Mouse (Mus musculus) heart, adult 2 months (tissue): ENCODE measurements around the gene Acot6. TPM values are rescaled to one million over a fixed set of nuclear protein-coding genes. Genes with fewer than 3 reads are reported as not detected.
"Not testable (repeated sequence)": the region's sequence is repeated elsewhere in the genome, so short reads cannot be mapped to it uniquely, and the experiment has no call there.

ENCODE experiments used
- DNase-seq, 2 experiments: peaks; one replicate each; pipeline ENCODE4 v3.0.0; 2021
- H3K27ac ChIP-seq: fragments of 200-600 bp; 2 replicates; pipeline ENCODE4 v1.8.1; 2022
- H3K27me3 ChIP-seq: fragments of 200-500 bp; 2 replicates; pipeline ENCODE4 v1.6.1; 2012; ENCODE audit warnings: mild to moderate bottlenecking, low read length, inconsistent platforms, mixed read lengths; ENCODE audit not compliant: control insufficient read depth, insufficient read depth
- H3K36me3 ChIP-seq: fragments of 200-500 bp; 2 replicates; pipeline ENCODE4 v1.6.1; 2012; ENCODE audit warnings: low read length, inconsistent platforms; ENCODE audit not compliant: control insufficient read depth, insufficient read depth
- H3K4me1 ChIP-seq: fragments of 200-500 bp; 2 replicates; pipeline ENCODE4 v1.6.1; 2011; ENCODE audit warnings: low read length; ENCODE audit not compliant: control insufficient read depth, insufficient read depth
- H3K4me3 ChIP-seq: fragments of 200-600 bp; 2 replicates; pipeline ENCODE4 v1.8.1; 2022
- H3K79me2 ChIP-seq: fragments of 200-500 bp; replicated peaks from 2 replicates; pipeline ENCODE4 v1.6.1; 2012; ENCODE audit warnings: mild to moderate bottlenecking, inconsistent platforms, low read length, moderate library complexity, mixed read lengths; ENCODE audit not compliant: control insufficient read depth, insufficient read depth
- H3K9ac ChIP-seq: fragments of 200-500 bp; 2 replicates; pipeline ENCODE4 v1.6.1; 2012; ENCODE audit warnings: low read depth, mild to moderate bottlenecking, control low read depth, inconsistent platforms, low read length, mixed read lengths
- CTCF ChIP-seq: fragments of 200-600 bp; IDR thresholded peaks from 2 replicates; pipeline ENCODE4 v1.8.1; 2022; ENCODE audit warnings: antibody characterized with exemption, mild to moderate bottlenecking, moderate library complexity
- EP300 ChIP-seq: fragments of 200-500 bp; IDR thresholded peaks from 2 replicates; pipeline ENCODE4 v1.6.1; 2011; ENCODE audit warnings: low read depth, low read length, control low read depth; ENCODE audit not compliant: insufficient read depth
- POLR2A ChIP-seq: fragments of 200-500 bp; IDR thresholded peaks from 2 replicates; pipeline ENCODE4 v1.6.1; 2011; ENCODE audit warnings: mild to moderate bottlenecking, low read depth, low read length, control low read depth; ENCODE audit not compliant: insufficient read depth
- WGBS: fragments of 180-500 bp; shearing (Covaris S2); methylation state at CpG from one replicate; pipeline ENCODE4 v1.1.7; 2018; 5-methylcytosine and 5-hydroxymethylcytosine counted together
- intact Hi-C: fragments of 180-260 bp; cut with DNase I; formaldehyde crosslinking; loops from one replicate; pipeline ENCODE4 v1.15.1; 2025
- long read RNA-seq: library from polyadenylated mRNA; stranded (forward); transcript quantifications from one replicate; pipeline ENCODE4 v2.0.0, GENCODE M21; 2021
- polyA plus RNA-seq: library from polyadenylated mRNA; depleted of rRNA; stranded (reverse); fragments of >200 nt; gene quantifications from 2 replicates; pipeline ENCODE4 v1.2.3, GENCODE M21; 2012; rRNA removed
- total RNA-seq, 2 experiments: library from RNA; stranded (reverse); gene quantifications; 2 replicates each; pipeline ENCODE4 v1.2.3; 2021

The Acot6 gene
- total RNA-seq (1 to 10 TPM; 2.2 TPM), polyA plus RNA-seq (1.5 and 2.6 TPM in 2 replicates)
- long read RNA-seq, partial matches to known transcripts, result 0 of 2 reads
- long read RNA-seq, other reads (novel, unspliced or antisense), result 1 of 2 reads

- peak; percentile 48 to 62 for DNase-seq
- intact Hi-C loops, H3K4me1 ChIP-seq, H3K36me3 ChIP-seq, H3K27me3 ChIP-seq, H3K79me2 ChIP-seq: not testable (repeated sequence)
- peak within 1 kb of the TSS; percentile 56 for H3K4me3 ChIP-seq
- H3K9ac ChIP-seq, result peak within 1 kb of the TSS; percentile 76
- WGBS, result under 1% methylated on average over 80 of the region's 80 CpGs
- H3K27ac ChIP-seq, result peak within 1 kb of the TSS; percentile 54
These were observed at the start of gene Acot6 for GRCm38 (mm10) chr12:84100604-84101492. Gene Acot6, plus strand, starts transcription at chr12:84100654.

- H3K27me3 ChIP-seq, H3K4me1 ChIP-seq, H3K4me3 ChIP-seq, H3K36me3 ChIP-seq, DNase-seq, H3K79me2 ChIP-seq, H3K9ac ChIP-seq, H3K27ac ChIP-seq, intact Hi-C loops: not testable (repeated sequence)
- 84% methylated on average over 5 of the region's 5 CpGs for WGBS
These were observed 49.7 kb upstream of the Acot6 start for GRCm38 (mm10) chr12:84050744-84051143.

GRCm38 (mm10) chr12:84051937-84052474 is 48.4 kb upstream of the Acot6 start, which contains the start of gene Acot3:
Gene Acot3, plus strand, starts transcription at chr12:84052144.
- Histone ChIP-seq H3K4me3 (no peak within 1 kb of the TSS), H3K9ac (no peak within 1 kb of the TSS), H3K36me3 (no peaks in the 10 kb centered on the region), H3K27ac (no peak within 1 kb of the TSS), H3K79me2 (no peaks in the 10 kb centered on the region), H3K27me3 (no peaks in the 10 kb centered on the region), H3K4me1 (no peaks in the 10 kb centered on the region)
- DNase-seq, result no peak
- TF ChIP-seq POLR2A (no peak), EP300 (no peak), CTCF (no peak)
- intact Hi-C loops, result no loop called here
- 73% methylated on average over 5 of the region's 5 CpGs for WGBS

GRCm38 (mm10) chr12:84052609-84053008 is 47.8 kb upstream of the Acot6 start:
- no peaks in the 10 kb centered on the region for H3K4me1 ChIP-seq
- H3K36me3 ChIP-seq, result no peaks in the 10 kb centered on the region
- DNase-seq, result no peak
- no peak overlapping the region for H3K4me3 ChIP-seq
- H3K9ac ChIP-seq, result no peak overlapping the region
- WGBS, result 86% methylated on average over 7 of the region's 7 CpGs
- H3K27me3 ChIP-seq, result no peaks in the 10 kb centered on the region
- H3K27ac ChIP-seq, result no peak overlapping the region
- intact Hi-C loops, result no loop called here
- TF ChIP-seq CTCF (no peak), POLR2A (no peak), EP300 (no peak)
- no peaks in the 10 kb centered on the region for H3K79me2 ChIP-seq

GRCm38 (mm10) chr12:84053173-84053572 is 47.3 kb upstream of the Acot6 start:
- WGBS, result 13% methylated on average over 16 of the region's 16 CpGs

GRCm38 (mm10) chr12:84053679-84054391 is 46.6 kb upstream of the Acot6 start:
- H3K4me1 ChIP-seq, result no peaks in the 10 kb centered on the region

More at GRCm38 (mm10) chr12:84053173-84053572, 47.3 kb upstream of the Acot6 start:
- intact Hi-C loops, result no loop called here
- Histone ChIP-seq H3K9ac (no peak overlapping the region), H3K79me2 (no peaks in the 10 kb centered on the region), H3K27ac (no peak overlapping the region), H3K36me3 (no peaks in the 10 kb centered on the region), H3K27me3 (no peaks in the 10 kb centered on the region), H3K4me3 (peak overlapping the region; percentile 24; the same call in 1 of the 2 replicates), H3K4me1 (no peaks in the 10 kb centered on the region)
- no peak for DNase-seq
- no peak for TF ChIP-seq CTCF

More at GRCm38 (mm10) chr12:84053679-84054391, 46.6 kb upstream of the Acot6 start:
- Histone ChIP-seq H3K4me3 (peak overlapping the region; percentile 40; the same call in 1 of the 2 replicates), H3K27ac (no peak overlapping the region), H3K36me3 (no peaks in the 10 kb centered on the region), H3K27me3 (no peaks in the 10 kb centered on the region), H3K9ac (no peak overlapping the region), H3K79me2 (no peaks in the 10 kb centered on the region)
- 3% methylated on average over 41 of the region's 46 CpGs for WGBS
- intact Hi-C loops, result no loop called here
- peak in 1 of 2 experiments; percentile 15 for DNase-seq
- TF ChIP-seq CTCF (peak; percentile 22; the same call in 1 of the 2 replicates), POLR2A (no peak)
